Mouse (Mus musculus): ENCODE results near the gene Wfdc2. TPM values are rescaled to one million over a fixed set of nuclear protein-coding genes. Genes with fewer than 3 reads are reported as not detected.
"Not testable (repeated sequence)": the region's sequence is repeated elsewhere in the genome, so short reads cannot be mapped to it uniquely, and the experiment has no call there.

Wfdc2 gene
- polyA plus RNA-seq, 1 experiment from 2014 or later = 11.9 TPM

GRCm38 (mm10) chr2:164600179-164600578 lies 38.0 kb downstream of the Wfdc2 start:
- Histone ChIP-seq H3K4me2 (replicated peaks; ENCODE audit: low read depth) (no peak overlapping the region), H3K36me3 (ENCODE audit: control insufficient read depth, insufficient read depth) (no peaks in the 10 kb centered on the region), H3K27me3 (replicated peaks; ENCODE audit: control insufficient read depth, insufficient read depth, low read length) (no peaks in the 10 kb centered on the region), H3K9ac (ENCODE audit: low read depth, low read length) (no peak overlapping the region), H3K4me3 (ENCODE audit: low read depth, low read length) (no peak overlapping the region), H3K4me1 (replicated peaks; ENCODE audit: control insufficient read depth, insufficient read depth, low read length) (no peaks in the 10 kb centered on the region), H3K9me3 (ENCODE audit: control insufficient read depth) (no peaks in the 10 kb centered on the region), H3K27ac (ENCODE audit: low read depth, low read length) (no peak overlapping the region)
- no peak for ATAC-seq
- WGBS = 65% methylated on average over 3 of the region's 3 CpGs
- peak; percentile 34; the same call in 1 of the 2 replicates for TF ChIP-seq CTCF (IDR thresholded peaks at IDR 0.05; ENCODE audit: low read depth)

DNA sequence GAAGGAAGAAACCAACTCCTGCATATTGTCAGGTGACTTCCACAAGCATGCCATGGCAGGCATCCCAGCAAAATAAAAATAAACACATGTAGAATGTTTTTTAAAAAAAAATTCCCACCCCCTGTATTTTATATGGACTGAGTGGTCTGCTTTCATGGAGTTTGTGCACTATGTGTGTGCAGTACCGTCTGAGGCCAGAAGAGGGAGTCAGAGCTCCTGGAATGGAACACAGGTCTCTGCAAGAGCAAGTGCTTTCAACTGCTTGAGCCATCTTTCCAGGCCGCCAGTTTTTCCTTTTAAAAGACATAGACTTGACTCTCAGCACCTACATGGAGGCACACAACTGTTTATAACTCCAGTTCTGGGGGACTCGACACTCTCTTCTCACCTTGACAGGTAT lies 41.3 kb downstream of the Wfdc2 start:
- Histone ChIP-seq H3K9ac (ENCODE audit: low read depth, low read length) (no peak overlapping the region), H3K4me2 (replicated peaks; ENCODE audit: low read depth) (no peak overlapping the region), H3K4me1 (replicated peaks; ENCODE audit: control insufficient read depth, insufficient read depth, low read length) (no peaks in the 10 kb centered on the region), H3K27ac (ENCODE audit: low read depth, low read length) (no peak overlapping the region), H3K4me3 (ENCODE audit: low read depth, low read length) (no peak overlapping the region), H3K9me3 (ENCODE audit: control insufficient read depth) (no peaks in the 10 kb centered on the region), H3K36me3 (ENCODE audit: control insufficient read depth, insufficient read depth) (no peaks in the 10 kb centered on the region), H3K27me3 (replicated peaks; ENCODE audit: control insufficient read depth, insufficient read depth, low read length) (no peaks in the 10 kb centered on the region)
- TF ChIP-seq CTCF (IDR thresholded peaks at IDR 0.05; ENCODE audit: low read depth) = no peak; the same call in 1 of the 2 replicates
- no peak for ATAC-seq
- 89% methylated on average over 3 of the region's 3 CpGs for WGBS

GRCm38 (mm10) chr2:164604411-164604810 lies 42.2 kb downstream of the Wfdc2 start:
- 95% methylated on average over 8 of the region's 8 CpGs for WGBS

DNA sequence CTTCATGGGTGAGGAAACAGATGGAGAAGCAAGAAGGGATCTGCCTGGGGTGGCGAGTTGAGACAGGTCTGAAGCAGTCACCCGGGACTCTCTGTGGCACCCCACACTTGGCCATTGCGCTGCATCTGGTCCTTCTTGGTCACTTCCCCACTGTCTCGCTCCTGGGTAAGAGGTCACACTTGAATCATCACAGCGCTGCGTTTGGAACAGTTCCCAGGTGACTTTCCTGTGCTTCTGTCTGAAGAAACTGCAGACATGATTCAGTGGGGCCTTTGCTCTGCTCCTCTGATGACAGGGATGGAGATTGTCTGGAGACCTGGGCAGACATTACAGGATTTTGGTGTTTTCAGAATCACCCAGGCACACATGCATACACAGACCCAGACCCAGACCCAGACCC lies 46.6 kb downstream of the Wfdc2 start:
- 82% methylated on average over 6 of the region's 6 CpGs for WGBS

More at GRCm38 (mm10) chr2:164604411-164604810, 42.2 kb downstream of the Wfdc2 start:
- no peak overlapping the region for H3K27ac ChIP-seq (ENCODE audit: low read depth, low read length)
- no peaks in the 10 kb centered on the region for H3K36me3 ChIP-seq (ENCODE audit: control insufficient read depth, insufficient read depth)
- ATAC-seq = no peak
- no peak overlapping the region for H3K4me3 ChIP-seq (ENCODE audit: low read depth, low read length)
- H3K9ac ChIP-seq (ENCODE audit: low read depth, low read length) = no peak overlapping the region
- H3K4me1 ChIP-seq (replicated peaks; ENCODE audit: control insufficient read depth, insufficient read depth, low read length) = no peaks in the 10 kb centered on the region
- no peak for TF ChIP-seq CTCF (IDR thresholded peaks at IDR 0.05; ENCODE audit: low read depth)
- no peaks in the 10 kb centered on the region for H3K27me3 ChIP-seq (replicated peaks; ENCODE audit: control insufficient read depth, insufficient read depth, low read length)
- H3K4me2 ChIP-seq (replicated peaks; ENCODE audit: low read depth) = no peak overlapping the region
- no peaks in the 10 kb centered on the region for H3K9me3 ChIP-seq (ENCODE audit: control insufficient read depth)

GRCm38 (mm10) chr2:164613471-164613870 lies 51.3 kb downstream of the Wfdc2 start, which contains the start of the genes Wfdc6b and Wfdc8:
Gene Wfdc6b (plus strand): TSS chr2:164613522.
Gene Wfdc8 (minus strand): TSS chr2:164613626.
- not testable (repeated sequence) for H3K4me2 ChIP-seq (replicated peaks; ENCODE audit: low read depth); H3K9me3 ChIP-seq (ENCODE audit: control insufficient read depth); H3K4me3 ChIP-seq (ENCODE audit: low read depth, low read length); H3K27ac ChIP-seq (ENCODE audit: low read depth, low read length); H3K36me3 ChIP-seq (ENCODE audit: control insufficient read depth, insufficient read depth); H3K9ac ChIP-seq (ENCODE audit: low read depth, low read length); ATAC-seq; H3K4me1 ChIP-seq (replicated peaks; ENCODE audit: control insufficient read depth, insufficient read depth, low read length); H3K27me3 ChIP-seq (replicated peaks; ENCODE audit: control insufficient read depth, insufficient read depth, low read length)
- WGBS = 50% methylated on average over 8 of the region's 8 CpGs

More for the DNA sequence above, 46.6 kb downstream of the Wfdc2 start:
- Histone ChIP-seq H3K9me3 (ENCODE audit: control insufficient read depth) (no peaks in the 10 kb centered on the region), H3K4me2 (replicated peaks; ENCODE audit: low read depth) (no peak overlapping the region), H3K4me3 (ENCODE audit: low read depth, low read length) (no peak overlapping the region), H3K27me3 (replicated peaks; ENCODE audit: control insufficient read depth, insufficient read depth, low read length) (no peaks in the 10 kb centered on the region), H3K36me3 (ENCODE audit: control insufficient read depth, insufficient read depth) (no peaks in the 10 kb centered on the region), H3K4me1 (replicated peaks; ENCODE audit: control insufficient read depth, insufficient read depth, low read length) (no peaks in the 10 kb centered on the region), H3K9ac (ENCODE audit: low read depth, low read length) (no peak overlapping the region), H3K27ac (ENCODE audit: low read depth, low read length) (no peak overlapping the region)
- no peak for TF ChIP-seq CTCF (IDR thresholded peaks at IDR 0.05; ENCODE audit: low read depth)
- no peak for ATAC-seq

- Histone ChIP-seq H3K27ac (ENCODE audit: low read depth, low read length) (no peak overlapping the region), H3K4me2 (replicated peaks; ENCODE audit: low read depth) (no peak overlapping the region), H3K4me1 (replicated peaks; ENCODE audit: control insufficient read depth, insufficient read depth, low read length) (no peaks in the 10 kb centered on the region), H3K27me3 (replicated peaks; ENCODE audit: control insufficient read depth, insufficient read depth, low read length) (no peaks in the 10 kb centered on the region), H3K9ac (ENCODE audit: low read depth, low read length) (no peak overlapping the region), H3K9me3 (ENCODE audit: control insufficient read depth) (no peaks in the 10 kb centered on the region), H3K4me3 (ENCODE audit: low read depth, low read length) (no peak overlapping the region), H3K36me3 (ENCODE audit: control insufficient read depth, insufficient read depth) (no peaks in the 10 kb centered on the region)
- WGBS = 88% methylated on average over 3 of the region's 3 CpGs
- no peak for TF ChIP-seq CTCF (IDR thresholded peaks at IDR 0.05; ENCODE audit: low read depth)
- ATAC-seq = no peak
Observed at GRCm38 (mm10) chr2:164615386-164615785, 53.2 kb downstream of the Wfdc2 start.

Other genes with a start within 250 kb of the Wfdc2 start
- not detected in 2 replicates for gene Svs6, start 245.7 kb upstream of the Wfdc2 start, polyA plus RNA-seq (2015; fragmentation: Nextera tagmentation; extraction: Ambion mirVana)
- gene Svs5, start 229.7 kb upstream of the Wfdc2 start, polyA plus RNA-seq (2015; fragmentation: Nextera tagmentation; extraction: Ambion mirVana) = not detected in 2 replicates
- gene Slpi, start 173.3 kb upstream of the Wfdc2 start, polyA plus RNA-seq (2015; fragmentation: Nextera tagmentation; extraction: Ambion mirVana) = 82.5 and 95.0 TPM in 2 replicates
- gene Rbpjl, start 159.3 kb upstream of the Wfdc2 start, polyA plus RNA-seq (2015; fragmentation: Nextera tagmentation; extraction: Ambion mirVana) = 0.12 and 0.16 TPM in 2 replicates
- gene Matn4, start 157.3 kb upstream of the Wfdc2 start, polyA plus RNA-seq (2015; fragmentation: Nextera tagmentation; extraction: Ambion mirVana) = 1.9 and 2.4 TPM in 2 replicates
- gene Sdc4, start 118.5 kb upstream of the Wfdc2 start, polyA plus RNA-seq (2015; fragmentation: Nextera tagmentation; extraction: Ambion mirVana) = 92.0 and 103 TPM in 2 replicates
- gene Sys1, start 105.4 kb upstream of the Wfdc2 start, polyA plus RNA-seq (2015; fragmentation: Nextera tagmentation; extraction: Ambion mirVana) = 58.7 and 62.3 TPM in 2 replicates
- gene Gm20458, start 101.4 kb upstream of the Wfdc2 start, polyA plus RNA-seq (2015; fragmentation: Nextera tagmentation; extraction: Ambion mirVana) = 21.4 and 29.1 TPM in 2 replicates
- not detected in 2 replicates for gene Trp53tg5, start 88.7 kb upstream of the Wfdc2 start, polyA plus RNA-seq (2015; fragmentation: Nextera tagmentation; extraction: Ambion mirVana)
- 15.9 and 18.8 TPM in 2 replicates for gene Dbndd2, start 76.3 kb upstream of the Wfdc2 start, polyA plus RNA-seq (2015; fragmentation: Nextera tagmentation; extraction: Ambion mirVana)
- 75.8 and 83.0 TPM in 2 replicates for gene Pigt, start 64.9 kb upstream of the Wfdc2 start, polyA plus RNA-seq (2015; fragmentation: Nextera tagmentation; extraction: Ambion mirVana)
- gene Spint3, start 11.0 kb downstream of the Wfdc2 start, polyA plus RNA-seq (2015; fragmentation: Nextera tagmentation; extraction: Ambion mirVana) = not detected in 2 replicates
- 0.14 TPM in 1 of 2 replicates, not detected in the other for gene Wfdc6a, start 23.0 kb downstream of the Wfdc2 start, polyA plus RNA-seq (2015; fragmentation: Nextera tagmentation; extraction: Ambion mirVana)
- gene Eppin, start 31.2 kb downstream of the Wfdc2 start, polyA plus RNA-seq (2015; fragmentation: Nextera tagmentation; extraction: Ambion mirVana) = not detected in 2 replicates
- not detected in 2 replicates for gene Wfdc6b, start 51.1 kb downstream of the Wfdc2 start, polyA plus RNA-seq (2015; fragmentation: Nextera tagmentation; extraction: Ambion mirVana)
- gene Wfdc8, start 51.2 kb downstream of the Wfdc2 start, polyA plus RNA-seq (2015; fragmentation: Nextera tagmentation; extraction: Ambion mirVana) = not detected in 2 replicates
- gene Wfdc16, start 76.4 kb downstream of the Wfdc2 start, polyA plus RNA-seq (2015; fragmentation: Nextera tagmentation; extraction: Ambion mirVana) = not detected in 2 replicates
- not detected in 2 replicates for gene Wfdc10, start 93.6 kb downstream of the Wfdc2 start, polyA plus RNA-seq (2015; fragmentation: Nextera tagmentation; extraction: Ambion mirVana)
- not detected in 2 replicates for gene Wfdc9, start 94.2 kb downstream of the Wfdc2 start, polyA plus RNA-seq (2015; fragmentation: Nextera tagmentation; extraction: Ambion mirVana)
- not detected in 2 replicates for gene Wfdc11, start 111.7 kb downstream of the Wfdc2 start, polyA plus RNA-seq (2015; fragmentation: Nextera tagmentation; extraction: Ambion mirVana)
- gene Wfdc13, start 122.7 kb downstream of the Wfdc2 start, polyA plus RNA-seq (2015; fragmentation: Nextera tagmentation; extraction: Ambion mirVana) = 0.14 and 0.18 TPM in 2 replicates
- not detected in 2 replicates for gene Spint4, start 136.1 kb downstream of the Wfdc2 start, polyA plus RNA-seq (2015; fragmentation: Nextera tagmentation; extraction: Ambion mirVana)
- not detected in 2 replicates for gene Spint5, start 152.9 kb downstream of the Wfdc2 start, polyA plus RNA-seq (2015; fragmentation: Nextera tagmentation; extraction: Ambion mirVana)
- gene Wfdc3, start 183.5 kb downstream of the Wfdc2 start, polyA plus RNA-seq (2015; fragmentation: Nextera tagmentation; extraction: Ambion mirVana) = 0.85 and 0.95 TPM in 2 replicates
- gene Dnttip1, start 183.6 kb downstream of the Wfdc2 start, polyA plus RNA-seq (2015; fragmentation: Nextera tagmentation; extraction: Ambion mirVana) = 39.4 and 43.3 TPM in 2 replicates
- gene Ube2c, start 207.5 kb downstream of the Wfdc2 start, polyA plus RNA-seq (2015; fragmentation: Nextera tagmentation; extraction: Ambion mirVana) = 118 and 121 TPM in 2 replicates
- gene Tnnc2, start 217.6 kb downstream of the Wfdc2 start, polyA plus RNA-seq (2015; fragmentation: Nextera tagmentation; extraction: Ambion mirVana) = 0.51 and 0.73 TPM in 2 replicates
- gene Snx21, start 223.4 kb downstream of the Wfdc2 start, polyA plus RNA-seq (2015; fragmentation: Nextera tagmentation; extraction: Ambion mirVana) = 12.5 and 13.0 TPM in 2 replicates
- gene Acot8, start 242.5 kb downstream of the Wfdc2 start, polyA plus RNA-seq (2015; fragmentation: Nextera tagmentation; extraction: Ambion mirVana) = 52.5 and 54.4 TPM in 2 replicates
- 3.7 and 4.2 TPM in 2 replicates for gene Zswim3, start 242.7 kb downstream of the Wfdc2 start, polyA plus RNA-seq (2015; fragmentation: Nextera tagmentation; extraction: Ambion mirVana)